Mouse (Mus musculus) fat pad, adult 2 months (tissue): ENCODE data around the gene Nckap5.
"Not testable (repeated sequence)": the region's sequence is repeated elsewhere in the genome, so short reads cannot be mapped to it uniquely, and the experiment has no call there.

Experiments used
- DNase-seq: peaks from one replicate; pipeline ENCODE4 v3.0.0-alpha.2; 2011; ENCODE audit warnings: low read depth, low spot score; ENCODE audit errors: extremely low read depth

The Nckap5 gene

GRCm38 (mm10) chr1:126830031-126830927, at the start of gene Nckap5:
Gene Nckap5 (minus strand): TSS chr1:126830799.
- DNase-seq, result no peak

GRCm38 (mm10) chr1:126877495-126877894, 46.9 kb upstream of the Nckap5 start:
- DNase-seq, result no peak

- no peak for DNase-seq
These were observed 37.8 kb upstream of the Nckap5 start for GRCm38 (mm10) chr1:126868372-126868771.

GRCm38 (mm10) chr1:126867912-126868311, 37.3 kb upstream of the Nckap5 start:
- no peak for DNase-seq

- DNase-seq, result no peak
These were observed 35.0 kb upstream of the Nckap5 start for GRCm38 (mm10) chr1:126865591-126866086.

- DNase-seq, result no peak
These were observed 31.2 kb upstream of the Nckap5 start for GRCm38 (mm10) chr1:126861816-126862215.

- DNase-seq, result no peak
These were observed 29.9 kb upstream of the Nckap5 start for GRCm38 (mm10) chr1:126860537-126860936.

- no peak for DNase-seq
These were observed 18.9 kb upstream of the Nckap5 start for GRCm38 (mm10) chr1:126849481-126849880.

- DNase-seq, result no peak
These were observed 15.7 kb upstream of the Nckap5 start for GRCm38 (mm10) chr1:126846317-126846716.

GRCm38 (mm10) chr1:126832885-126833284, 2.3 kb upstream of the Nckap5 start:
- DNase-seq, result no peak

GRCm38 (mm10) chr1:126829031-126829430, 1.6 kb downstream of the Nckap5 start:
- DNase-seq, result no peak

GRCm38 (mm10) chr1:126824841-126825240, 5.8 kb downstream of the Nckap5 start:
- DNase-seq, result no peak

GRCm38 (mm10) chr1:126822246-126822645, 8.4 kb downstream of the Nckap5 start:
- DNase-seq, result no peak

GRCm38 (mm10) chr1:126817381-126818034, 13.1 kb downstream of the Nckap5 start:
- no peak for DNase-seq

GRCm38 (mm10) chr1:126806994-126807611, 23.5 kb downstream of the Nckap5 start:
- no peak for DNase-seq

GRCm38 (mm10) chr1:126806548-126806947, 24.1 kb downstream of the Nckap5 start:
- DNase-seq, result no peak

- no peak for DNase-seq
These were observed 28.2 kb downstream of the Nckap5 start for GRCm38 (mm10) chr1:126802405-126802804.

- DNase-seq, result no peak
These were observed 28.9 kb downstream of the Nckap5 start for GRCm38 (mm10) chr1:126801706-126802105.

GRCm38 (mm10) chr1:126799379-126799798, 31.2 kb downstream of the Nckap5 start:
- no peak for DNase-seq

GRCm38 (mm10) chr1:126780354-126780941, 50.2 kb downstream of the Nckap5 start:
- DNase-seq, result not testable (repeated sequence)

GRCm38 (mm10) chr1:126773947-126774346, 56.7 kb downstream of the Nckap5 start:
- DNase-seq, result not testable (repeated sequence)
